ENCODE assay signal across 11 mouse cellular contexts in genomic region chr3:53761514-53762075, GRCm38 (mm10).
DNase-seq lines count a peak whose midpoint lies in the region; ATAC-seq lines count a peak whose summit lies in the region.
"Had no signal": no experiment of that assay in that cellular context is flagged by ENCODE, and none has a peak within 500 bp of the region (broad histone marks: within the 10 kb centered on the region; RNA-seq: fewer than 3 reads in every experiment).

No protein-coding gene starts in this region.

- 0 out of 2 replicates have a peak, but pooled peaks have one; percentile 36 for ATAC-seq in midbrain, embryonic 16.5 days
- ATAC-seq: Patski had no signal

- H3K27ac ChIP-seq in hindbrain, embryonic 10.5 days = peak overlapping the region; percentile 62
- no peak overlapping the region for H3K27ac ChIP-seq in midbrain, embryonic 16.5 days (ENCODE audit: low read length)
- H3K27ac ChIP-seq: macrophage had no signal

- H3K9ac ChIP-seq in midbrain, embryonic 16.5 days (ENCODE audit: low read depth, low read length) = no peak overlapping the region

- H3K9me3 ChIP-seq in hindbrain, embryonic 10.5 days = no peaks in the 10 kb centered on the region
- no peaks in the 10 kb centered on the region for H3K9me3 ChIP-seq in midbrain, embryonic 16.5 days (replicated peaks; ENCODE audit: control insufficient read depth, low read length, poor library complexity, severe bottlenecking)

- no peaks in the 10 kb centered on the region; the same call in 1 of the 2 replicates for H3K27me3 ChIP-seq in hindbrain, embryonic 10.5 days (ENCODE audit: insufficient read depth, poor library complexity, severe bottlenecking)
- no peaks in the 10 kb centered on the region for H3K27me3 ChIP-seq in midbrain, embryonic 16.5 days (ENCODE audit: control insufficient read depth, insufficient read depth, low read depth, low read length)

- intact Hi-C loops in heart, postnatal 14 days (cut with DNase I) = no loop called here

- no peak overlapping the region for H3K4me3 ChIP-seq in hindbrain, embryonic 10.5 days
- no peak overlapping the region for H3K4me3 ChIP-seq in midbrain, embryonic 16.5 days (ENCODE audit: low read depth, low read length)

- peaks cover 20% of the 10 kb centered on the region for H3K4me1 ChIP-seq in hindbrain, embryonic 10.5 days (replicated peaks)
- no peaks in the 10 kb centered on the region for H3K4me1 ChIP-seq in midbrain, embryonic 16.5 days (ENCODE audit: control insufficient read depth, insufficient read depth, low read length)

- WGBS in hindbrain, embryonic 10.5 days = 26% methylated on average over 11 of the region's 11 CpGs
- WGBS in midbrain, embryonic 16.5 days = 26% methylated on average over 11 of the region's 11 CpGs

- H3K36me3 ChIP-seq in hindbrain, embryonic 10.5 days = no peaks in the 10 kb centered on the region
- H3K36me3 ChIP-seq in midbrain, embryonic 16.5 days (ENCODE audit: control insufficient read depth, insufficient read depth, low read length) = no peaks in the 10 kb centered on the region

- 0 out of 2 replicates have a peak overlapping the region, but pooled peaks have one; percentile 0 for H3K4me2 ChIP-seq in midbrain, embryonic 16.5 days (ENCODE audit: low read length)
- H3K4me2 ChIP-seq: heart, embryonic 11.5 days had no signal

- DNase-seq in cerebellum, postnatal 10 days = peak; percentile 24
- DNase-seq in cerebellum, adult 9-10 months = no peak
- DNase-seq in embryo, embryonic 10.5 days (ENCODE audit: low spot score) = peak; percentile 66
- DNase-seq in hindbrain, embryonic 10.5 days (ENCODE audit: low spot score) = peak; percentile 60
- DNase-seq in adrenal gland, postnatal 10 days = no peak
- no peak for DNase-seq in urinary bladder, postnatal 36 days (ENCODE audit: low spot score in 2 of 2)
- no peak for DNase-seq in heart, postnatal 14 days

Comparison
In these comparisons a context has a peak if more than half of its experiments do, and no peak if none do; other contexts are left out.
1. DNase-seq: peak in cerebellum, postnatal 10 days (2 of 2), embryo, embryonic 10.5 days (single experiment) and hindbrain, embryonic 10.5 days (single experiment); none in cerebellum, adult 9-10 months (single experiment), adrenal gland, postnatal 10 days (single experiment), urinary bladder, postnatal 36 days (0 of 2) and heart, postnatal 14 days (0 of 2).